Mouse (Mus musculus) erythroblast, embryonic 14.5 days (primary cell): Measurements from ENCODE around the gene Myo5c.

Experiments
- GATA1 ChIP-seq: IDR thresholded peaks from 2 replicates; pipeline ENCODE4 v1.6.1; 2012; ENCODE audit warnings: low read length, inconsistent platforms, mixed read lengths
- TAL1 ChIP-seq: IDR thresholded peaks from 3 replicates; pipeline ENCODE4 v1.6.1; 2012; ENCODE audit warnings: low read length, inconsistent platforms, mixed read lengths

DNA sequence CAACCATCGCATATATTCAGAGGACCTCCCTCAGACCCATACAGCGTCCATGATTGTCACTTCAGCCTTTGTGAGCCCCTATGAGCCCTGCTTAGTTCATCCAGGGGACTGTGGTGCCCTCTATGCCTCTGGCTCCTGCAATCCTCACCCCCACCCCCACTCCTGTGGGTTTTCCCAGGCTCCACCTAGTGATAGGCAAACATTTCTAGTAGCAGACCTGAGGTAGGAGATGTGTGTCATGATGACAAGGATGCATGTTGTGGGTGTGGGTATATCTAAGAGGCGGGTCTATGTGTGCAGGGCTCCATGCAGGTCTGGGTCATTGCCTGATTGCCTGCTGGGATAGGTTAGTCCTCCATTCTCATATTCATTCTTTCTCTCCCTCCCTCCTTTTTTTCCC lies 6.4 kb downstream of the Myo5c start:
- no peak for TF ChIP-seq GATA1
- TF ChIP-seq TAL1 = no peak
